Mouse (Mus musculus) neural tube, embryonic 14.5 days (tissue): ENCODE data around the gene Gm12248. TPM values are rescaled to one million over a fixed set of nuclear protein-coding genes. Genes with fewer than 3 reads are reported as not detected.
"Not testable (repeated sequence)": the region's sequence is repeated elsewhere in the genome, so short reads cannot be mapped to it uniquely, and the experiment has no call there.

Experiments used
- ATAC-seq: fragments of 200-750 bp; cut with Nextera tagmentation; 2 replicates; pipeline ENCODE4 v1.8.0; 2017; ENCODE audit warnings: low read depth, mild to moderate bottlenecking, moderate TSS enrichment, moderate library complexity
- H3K27ac ChIP-seq: fragments of 300-500 bp; sonication (generic); 2 replicates; pipeline ENCODE4 v1.5.1; 2014; ENCODE audit warnings: low read depth, mild to moderate bottlenecking, control low read depth, low read length, moderate library complexity, mixed read lengths
- H3K27me3 ChIP-seq: fragments of 300-500 bp; sonication (generic); 2 replicates; pipeline ENCODE4 v1.6.1; 2014; ENCODE audit warnings: low read length; ENCODE audit not compliant: control insufficient read depth, insufficient read depth
- H3K36me3 ChIP-seq: fragments of 300-500 bp; sonication (generic); 2 replicates; pipeline ENCODE4 v1.6.1; 2014; ENCODE audit warnings: low read length, mixed read lengths; ENCODE audit not compliant: control insufficient read depth, insufficient read depth
- H3K4me1 ChIP-seq: fragments of 300-500 bp; sonication (generic); 2 replicates; pipeline ENCODE4 v1.6.1; 2014; ENCODE audit warnings: low read length; ENCODE audit not compliant: control insufficient read depth, insufficient read depth
- H3K4me2 ChIP-seq: fragments of 300-500 bp; sonication (generic); 2 replicates; pipeline ENCODE4 v1.6.1; 2014; ENCODE audit warnings: mild to moderate bottlenecking, low read depth, low read length, control low read depth
- H3K4me3 ChIP-seq: fragments of 300-500 bp; sonication (generic); 2 replicates; pipeline ENCODE4 v1.5.1; 2014; ENCODE audit warnings: low read depth, low read length, control low read depth, mixed read lengths
- H3K9ac ChIP-seq: fragments of 300-500 bp; sonication (generic); replicated peaks from 2 replicates; pipeline ENCODE4 v1.6.1; 2014; ENCODE audit warnings: low read depth, mild to moderate bottlenecking, control low read depth, low read length, mixed read lengths
- H3K9me3 ChIP-seq: fragments of 300-500 bp; sonication (generic); 2 replicates; pipeline ENCODE4 v1.6.1; 2016; ENCODE audit warnings: low read length; ENCODE audit not compliant: control insufficient read depth
- WGBS: fragments of 180-500 bp; shearing (Covaris S2); extraction: QIAGEN DNeasy Blood & Tissue Kit; methylation state at CpG from one replicate; pipeline ENCODE4 v1.1.7; 2014; 5-methylcytosine and 5-hydroxymethylcytosine counted together
- polyA plus RNA-seq: library from polyadenylated mRNA; unstranded; fragments of >200 nt; fragmentation: Nextera tagmentation; extraction: Ambion mirVana; gene quantifications from 2 replicates; pipeline ENCODE4 v1.2.1, GENCODE M21; 2014

The Gm12248 gene
- polyA plus RNA-seq, 1 experiment from 2014 or later = not detected

DNA sequence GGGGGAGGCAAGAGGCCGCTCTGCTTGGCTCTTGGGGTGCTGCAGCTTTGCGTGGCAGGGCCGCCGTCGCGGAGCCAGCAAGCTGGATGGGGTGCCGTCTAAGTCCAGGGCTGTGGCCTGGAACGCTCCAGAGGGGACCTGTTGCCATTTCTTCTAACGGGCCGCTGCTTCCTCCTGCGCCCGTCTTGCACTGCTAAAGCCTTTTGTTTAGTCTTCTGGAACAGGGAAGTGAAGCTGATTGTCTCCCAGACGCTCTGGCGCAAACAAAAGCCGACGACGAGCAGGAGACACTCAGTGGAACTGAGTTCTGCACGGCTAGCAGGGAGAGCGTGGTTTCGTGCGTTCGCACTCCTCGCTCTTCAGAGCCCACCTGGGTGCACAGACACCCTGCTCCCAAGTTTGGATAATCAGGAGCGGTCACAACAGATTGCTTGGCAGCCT lies 11.4 kb upstream of the Gm12248 start:
- H3K27me3 ChIP-seq = no peaks in the 10 kb centered on the region
- peak overlapping the region; percentile 76 for H3K4me2 ChIP-seq
- peak overlapping the region; percentile 88 for H3K9ac ChIP-seq
- peak; percentile 29 for ATAC-seq
- H3K4me3 ChIP-seq = peak overlapping the region; percentile 90
- no peaks in the 10 kb centered on the region for H3K36me3 ChIP-seq
- H3K27ac ChIP-seq = peak overlapping the region; percentile 82
- no peaks in the 10 kb centered on the region for H3K9me3 ChIP-seq
- 0% methylated on average over 24 of the region's 24 CpGs for WGBS
- peaks cover 16% of the 10 kb centered on the region for H3K4me1 ChIP-seq

DNA sequence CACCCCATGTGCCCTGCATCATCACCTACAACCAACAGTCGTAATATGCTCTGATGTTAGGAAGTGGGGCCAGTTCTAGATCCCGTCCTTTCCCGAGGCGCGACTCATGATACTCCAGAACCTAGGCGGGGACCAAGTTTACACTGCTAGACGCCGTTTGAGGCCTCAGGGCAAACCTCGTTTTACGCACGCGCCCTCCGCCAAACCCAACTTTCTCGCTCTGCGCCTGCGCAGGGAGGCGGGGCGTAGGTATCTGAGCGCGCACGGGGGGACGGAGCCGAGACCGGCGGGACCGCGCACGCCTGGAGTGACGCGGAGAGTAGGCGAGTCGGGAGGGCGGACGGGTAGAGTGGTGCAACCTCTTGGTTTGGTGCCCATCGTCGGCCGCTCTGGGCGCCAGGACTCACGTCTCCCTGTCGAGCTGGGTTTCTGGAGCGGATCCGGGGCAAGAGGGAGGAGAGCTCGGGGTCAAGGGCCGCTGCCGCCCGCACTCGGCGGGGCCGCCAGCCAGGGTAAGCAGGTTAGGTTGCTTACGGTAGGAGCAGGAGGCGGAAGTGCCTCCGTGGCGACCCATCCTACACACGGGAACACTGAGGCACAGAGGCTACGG lies 10.9 kb upstream of the Gm12248 start, which contains the start of gene Cnot8:
Gene Cnot8 (plus strand): TSS at position 457 of the 610 bp plus-strand sequence.
- H3K9ac ChIP-seq = peak within 1 kb of the TSS; percentile 88
- no peaks in the 10 kb centered on the region for H3K36me3 ChIP-seq
- peak; percentile 97 for ATAC-seq
- H3K4me1 ChIP-seq = peaks cover 16% of the 10 kb centered on the region
- peak within 1 kb of the TSS; percentile 82 for H3K27ac ChIP-seq
- H3K27me3 ChIP-seq = no peaks in the 10 kb centered on the region
- H3K4me2 ChIP-seq = peak within 1 kb of the TSS; percentile 76
- under 1% methylated on average over 55 of the region's 55 CpGs for WGBS
- H3K9me3 ChIP-seq = no peaks in the 10 kb centered on the region
- peak within 1 kb of the TSS; percentile 90 for H3K4me3 ChIP-seq

DNA sequence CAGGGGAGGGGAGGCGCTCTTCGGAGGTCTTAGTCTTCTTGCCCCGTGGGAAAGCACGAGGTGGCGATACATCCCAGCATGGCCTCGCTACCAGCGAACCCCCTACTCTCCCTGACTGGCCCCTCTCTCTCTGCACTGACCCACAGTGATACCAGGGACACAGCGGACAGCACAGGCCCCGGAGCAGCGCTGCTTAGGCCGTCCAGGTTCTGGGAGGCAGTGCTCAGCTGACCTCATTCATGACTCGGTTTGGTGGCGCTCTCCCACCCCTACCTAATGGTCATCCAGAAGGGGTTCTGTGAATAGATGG lies 10.4 kb upstream of the Gm12248 start:
- H3K36me3 ChIP-seq = no peaks in the 10 kb centered on the region
- H3K27ac ChIP-seq = peak overlapping the region; percentile 63
- H3K9me3 ChIP-seq = no peaks in the 10 kb centered on the region
- peak; percentile 39 for ATAC-seq
- peak overlapping the region; percentile 88 for H3K9ac ChIP-seq
- WGBS = 53% methylated on average over 13 of the region's 13 CpGs
- H3K27me3 ChIP-seq = no peaks in the 10 kb centered on the region; the same call in 1 of the 2 replicates
- peak overlapping the region; percentile 90 for H3K4me3 ChIP-seq
- peaks cover 16% of the 10 kb centered on the region for H3K4me1 ChIP-seq
- H3K4me2 ChIP-seq = peak overlapping the region; percentile 76

DNA sequence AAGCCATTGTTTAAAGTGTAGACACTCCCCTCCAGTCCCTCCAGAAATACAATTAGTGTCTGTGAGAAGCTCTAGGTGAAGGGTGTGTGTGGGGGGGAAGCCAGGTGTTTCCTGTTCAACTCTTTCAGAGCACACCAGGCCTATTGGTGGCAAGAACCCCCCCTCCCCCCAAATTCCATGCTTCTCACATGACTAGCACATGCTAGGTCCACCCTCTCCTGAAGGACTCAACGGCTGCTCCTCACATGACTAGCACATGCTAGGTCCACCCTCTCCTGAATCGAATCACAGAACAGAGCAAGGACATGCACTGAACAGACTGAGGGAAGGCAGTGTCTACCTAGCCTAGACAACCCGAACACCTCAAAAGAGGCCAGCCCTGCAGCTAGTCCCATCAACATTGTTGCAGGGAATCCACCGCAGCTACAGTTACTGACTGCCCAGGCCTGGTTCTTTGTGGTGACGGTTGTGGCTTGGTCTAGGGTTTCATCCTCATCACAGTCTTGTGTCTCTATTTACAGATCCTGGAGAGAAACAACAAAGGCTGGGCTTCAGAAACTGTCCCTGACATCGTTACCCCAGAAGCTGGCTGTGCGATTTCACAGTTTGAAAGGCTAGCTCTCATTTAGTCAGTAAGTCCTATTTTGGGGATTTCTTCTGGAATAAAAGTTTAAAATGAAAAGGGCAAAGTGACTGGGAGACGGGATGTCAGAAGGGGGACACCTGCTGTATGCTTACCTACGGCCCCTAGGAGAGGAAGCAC lies 9.8 kb upstream of the Gm12248 start:
- Histone ChIP-seq H3K36me3 (no peaks in the 10 kb centered on the region), H3K27me3 (no peaks in the 10 kb centered on the region; the same call in 1 of the 2 replicates), H3K4me3 (0 out of 2 replicates have a peak overlapping the region, but pooled peaks have one; percentile 90), H3K9me3 (no peaks in the 10 kb centered on the region), H3K9ac (no peak overlapping the region), H3K4me1 (peaks cover 16% of the 10 kb centered on the region), H3K4me2 (peak overlapping the region; percentile 76; the same call in 1 of the 2 replicates), H3K27ac (no peak overlapping the region)
- no peak for ATAC-seq
- WGBS = 88% methylated on average over 9 of the region's 9 CpGs

DNA sequence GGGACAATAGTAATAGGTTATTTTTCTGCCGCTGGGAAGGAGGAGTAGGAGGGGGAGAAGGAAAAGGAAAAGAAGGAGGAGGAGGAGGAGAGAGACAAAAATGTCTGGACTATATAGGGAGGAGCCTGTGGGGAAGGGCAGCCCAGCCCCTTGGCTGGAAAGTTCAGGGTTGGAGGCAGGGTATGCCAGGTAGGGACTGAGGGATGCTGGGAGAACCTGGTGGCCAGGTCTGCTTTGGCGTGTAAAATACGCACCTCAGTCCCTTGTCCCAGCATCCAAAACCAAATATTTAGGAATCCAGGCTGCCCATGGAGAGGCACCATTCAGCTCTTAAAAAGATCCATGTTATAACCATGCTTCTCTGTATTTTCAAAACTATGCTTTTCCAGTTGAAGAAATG lies 9.2 kb upstream of the Gm12248 start:
- Histone ChIP-seq H3K4me3 (no peak overlapping the region), H3K4me2 (no peak overlapping the region), H3K27ac (no peak overlapping the region), H3K9me3 (no peaks in the 10 kb centered on the region), H3K27me3 (no peaks in the 10 kb centered on the region; the same call in 1 of the 2 replicates), H3K9ac (no peak overlapping the region), H3K36me3 (no peaks in the 10 kb centered on the region), H3K4me1 (peaks cover 16% of the 10 kb centered on the region)
- WGBS = 80% methylated on average over 3 of the region's 3 CpGs
- no peak for ATAC-seq

DNA sequence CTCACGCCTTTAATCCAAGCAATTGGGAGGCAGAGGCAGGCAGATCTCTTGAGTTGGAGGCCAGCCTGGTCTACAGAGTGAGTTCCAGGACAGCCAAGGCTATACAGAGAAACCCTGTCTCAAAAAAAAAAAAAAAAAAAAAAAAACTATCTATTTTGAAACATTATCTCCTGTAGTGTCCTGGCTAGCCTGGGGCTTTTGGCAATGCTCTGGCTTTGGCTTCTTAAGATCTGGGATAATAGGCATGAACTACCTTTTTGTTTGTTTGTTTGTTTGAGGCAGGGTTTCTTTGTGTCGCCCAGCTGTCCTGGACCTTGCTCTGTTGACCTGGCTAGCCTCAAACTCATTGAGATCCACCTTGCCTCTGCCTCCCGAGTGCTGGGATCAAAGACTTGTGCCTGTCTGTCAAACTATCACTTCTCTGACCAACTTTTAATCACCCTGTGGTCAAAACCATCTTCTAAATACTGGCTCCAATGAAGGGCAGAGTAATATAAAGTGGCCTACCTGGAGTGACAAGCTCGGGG lies 8.3 kb upstream of the Gm12248 start:
- H3K36me3 ChIP-seq = no peaks in the 10 kb centered on the region
- no peaks in the 10 kb centered on the region; the same call in 1 of the 2 replicates for H3K27me3 ChIP-seq
- H3K4me3 ChIP-seq = no peak overlapping the region
- no peak overlapping the region for H3K4me2 ChIP-seq
- no peak overlapping the region for H3K27ac ChIP-seq
- 88% methylated on average over 4 of the region's 4 CpGs for WGBS
- no peak overlapping the region for H3K9ac ChIP-seq
- peaks cover 16% of the 10 kb centered on the region for H3K4me1 ChIP-seq
- ATAC-seq = no peak
- no peaks in the 10 kb centered on the region for H3K9me3 ChIP-seq

DNA sequence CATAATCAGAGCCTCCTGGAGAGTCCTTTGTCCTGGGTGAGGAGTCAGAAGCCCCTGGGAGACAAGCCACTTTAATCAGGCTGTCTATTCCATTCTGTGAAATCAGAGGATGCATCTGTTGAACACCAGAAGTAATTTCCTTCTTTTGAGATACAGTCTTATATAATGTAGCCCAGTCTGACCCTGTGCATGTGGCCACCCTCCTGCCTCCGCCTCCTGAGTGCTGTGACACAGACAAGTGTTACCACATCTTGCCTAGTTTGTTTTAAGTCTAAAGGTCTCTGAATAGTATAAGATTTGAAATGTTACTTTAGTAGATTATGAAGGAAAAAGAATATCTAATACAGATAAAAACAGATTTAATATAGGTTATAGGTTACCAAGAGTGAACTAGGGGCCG lies 7.1 kb upstream of the Gm12248 start:
- Histone ChIP-seq H3K27ac (no peak overlapping the region), H3K36me3 (no peaks in the 10 kb centered on the region), H3K4me2 (no peak overlapping the region), H3K27me3 (no peaks in the 10 kb centered on the region; the same call in 1 of the 2 replicates), H3K9me3 (no peaks in the 10 kb centered on the region), H3K4me1 (peaks cover 7% of the 10 kb centered on the region), H3K4me3 (no peak overlapping the region), H3K9ac (no peak overlapping the region)
- 90% methylated on average over 2 of the region's 2 CpGs for WGBS
- no peak for ATAC-seq

DNA sequence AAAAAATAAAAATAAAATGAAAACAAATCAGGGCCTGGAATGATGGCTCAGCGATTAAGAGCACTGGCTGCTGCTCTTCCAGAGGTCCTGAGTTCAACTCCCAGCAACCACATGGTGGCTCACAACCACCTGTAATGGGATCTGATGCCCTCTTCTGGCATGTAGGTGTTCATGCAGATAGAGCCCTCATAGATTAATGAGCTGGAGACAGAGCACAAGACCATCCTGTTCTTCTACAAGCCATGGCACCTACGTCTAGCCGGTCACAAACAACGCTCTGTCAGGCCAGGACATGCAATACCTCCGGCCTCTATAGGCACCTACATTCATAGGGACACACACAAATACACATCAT lies 5.4 kb upstream of the Gm12248 start:
- not testable (repeated sequence) for ATAC-seq, H3K27me3 ChIP-seq, H3K4me3 ChIP-seq, H3K9me3 ChIP-seq, H3K9ac ChIP-seq, H3K36me3 ChIP-seq, H3K27ac ChIP-seq, H3K4me2 ChIP-seq, H3K4me1 ChIP-seq
- WGBS = 61% methylated on average over 5 of the region's 5 CpGs
